Mouse (Mus musculus) CD4-positive helper T cell, adult 2 months (primary cell): ENCODE results near the gene Mturn.

Experiments used
- DNase-seq: peaks from one replicate; pipeline ENCODE4 v3.0.0-alpha.2; 2012; ENCODE audit warnings: low read depth, missing footprints, low spot score

Mturn gene

GRCm38 (mm10) chr6:54680891-54681745, at the start of gene Mturn:
Gene Mturn (plus strand): TSS chr6:54681624.
- DNase-seq, result peak; percentile 98

- no peak for DNase-seq
Observed at GRCm38 (mm10) chr6:54639877-54640276, 41.5 kb upstream of the Mturn start.

DNA sequence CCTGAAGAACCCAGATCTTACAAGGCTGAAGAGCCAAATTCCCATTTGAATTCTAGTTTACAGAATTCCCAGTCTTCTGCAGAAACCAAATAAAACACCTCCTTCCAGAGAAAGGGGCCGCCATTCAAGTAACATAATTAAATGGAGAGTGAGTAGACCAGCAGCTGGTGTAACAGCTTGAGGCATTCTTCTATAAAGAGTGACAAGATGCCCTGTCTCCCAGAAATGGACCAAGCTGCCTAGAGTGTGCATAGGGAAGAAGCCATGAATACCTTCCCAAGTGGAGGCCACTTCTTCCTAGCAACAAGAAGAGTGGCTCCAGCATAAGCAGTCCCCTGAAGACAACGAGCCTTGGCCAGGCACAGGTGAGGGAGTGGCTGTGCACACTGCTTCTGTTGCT, 39.5 kb upstream of the Mturn start:
- no peak for DNase-seq

- DNase-seq, result no peak
Observed at GRCm38 (mm10) chr6:54643181-54643580, 38.2 kb upstream of the Mturn start.

DNA sequence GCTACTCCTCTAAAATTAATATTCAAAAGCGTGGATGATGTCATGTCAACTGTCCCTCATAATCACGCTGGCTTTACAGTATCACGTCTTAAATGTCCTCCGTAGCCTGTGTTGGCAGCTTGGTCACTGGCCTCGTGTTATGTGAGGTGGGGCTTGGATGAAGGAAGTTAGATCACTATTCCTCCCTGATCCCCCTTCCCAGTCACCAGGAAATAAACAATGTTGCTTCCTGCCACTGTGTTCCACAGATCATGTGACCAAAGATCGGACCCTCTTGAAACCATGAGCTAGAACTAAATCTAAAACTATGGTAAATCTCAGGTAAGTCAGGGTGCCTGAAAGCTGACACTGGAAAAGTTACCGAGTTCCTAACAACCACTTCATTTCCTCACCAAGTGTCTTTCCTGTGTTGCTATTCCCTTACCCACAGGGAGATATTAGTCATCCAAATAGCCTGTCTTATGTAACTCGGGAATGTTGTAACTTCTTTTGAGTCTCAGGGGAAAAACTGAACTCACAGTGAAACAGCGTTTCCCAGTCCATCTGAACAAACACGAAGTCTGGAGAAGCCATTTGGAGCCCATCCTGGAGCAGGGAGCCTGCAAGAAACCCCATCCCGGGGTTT, 25.8 kb upstream of the Mturn start:
- DNase-seq, result no peak

- DNase-seq, result no peak
Observed at GRCm38 (mm10) chr6:54657861-54658260, 23.6 kb upstream of the Mturn start.

- no peak for DNase-seq
Observed at GRCm38 (mm10) chr6:54669868-54670267, 11.6 kb upstream of the Mturn start.

DNA sequence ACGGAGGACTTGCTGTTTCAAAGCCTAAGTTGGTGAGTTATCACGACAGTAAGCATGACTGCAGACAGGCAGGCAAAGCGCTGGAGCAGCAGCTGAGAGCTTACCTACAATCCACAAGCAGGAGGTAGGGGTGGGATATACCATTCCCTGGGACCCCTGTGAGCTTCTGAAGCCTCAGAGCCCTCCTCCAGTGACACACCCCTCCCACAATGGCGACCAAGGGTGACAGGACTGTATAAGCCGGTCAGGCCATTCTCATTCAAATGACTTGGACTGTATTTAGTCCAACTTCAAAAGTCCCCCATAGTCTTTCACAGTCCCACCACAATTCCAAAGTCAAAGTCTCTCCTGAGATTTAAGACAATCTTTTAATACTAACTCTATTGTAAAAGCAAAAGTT, 8.5 kb upstream of the Mturn start:
- no peak for DNase-seq

DNA sequence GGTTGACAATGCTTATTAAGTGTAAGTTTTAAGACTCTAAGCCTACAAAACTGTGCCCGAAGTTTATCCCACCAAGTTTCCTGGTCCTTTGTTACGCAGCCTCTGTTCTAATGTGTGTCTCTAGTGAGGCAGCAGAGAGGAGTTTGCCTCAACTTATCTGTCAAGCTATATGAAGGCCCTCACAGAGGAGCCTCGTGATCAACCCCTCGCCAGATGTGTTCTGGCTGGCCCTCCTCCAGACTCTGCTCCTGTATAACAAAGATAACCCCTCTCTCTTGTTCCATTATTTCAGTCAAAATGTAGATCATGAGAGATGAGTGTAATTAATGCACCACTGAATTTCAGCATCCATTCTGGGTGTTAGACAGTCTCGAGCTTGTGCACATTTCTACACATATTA, 1.7 kb upstream of the Mturn start:
- DNase-seq, result no peak

- no peak for DNase-seq
Observed at GRCm38 (mm10) chr6:54681746-54682428, 463 bp downstream of the Mturn start.

DNA sequence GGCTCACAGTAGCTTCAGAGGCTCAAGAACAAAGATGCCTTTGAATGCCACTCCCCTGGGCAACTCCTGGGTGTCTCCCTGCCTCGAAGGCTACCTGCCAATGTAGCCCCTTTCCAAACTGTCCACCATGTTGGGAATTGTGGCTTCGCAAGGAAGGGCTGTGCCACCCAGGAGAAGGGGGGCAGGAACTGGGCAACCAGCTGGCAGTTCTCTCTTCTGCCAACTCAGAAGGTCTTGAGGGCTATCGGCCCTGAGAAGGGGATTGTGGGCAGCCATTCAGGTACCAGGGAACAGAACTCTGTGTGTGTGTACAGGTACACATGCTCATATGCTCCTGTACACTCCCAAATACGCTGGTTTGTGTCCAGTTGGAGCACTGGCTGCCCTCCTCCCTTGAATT, 2.7 kb downstream of the Mturn start:
- no peak for DNase-seq

DNA sequence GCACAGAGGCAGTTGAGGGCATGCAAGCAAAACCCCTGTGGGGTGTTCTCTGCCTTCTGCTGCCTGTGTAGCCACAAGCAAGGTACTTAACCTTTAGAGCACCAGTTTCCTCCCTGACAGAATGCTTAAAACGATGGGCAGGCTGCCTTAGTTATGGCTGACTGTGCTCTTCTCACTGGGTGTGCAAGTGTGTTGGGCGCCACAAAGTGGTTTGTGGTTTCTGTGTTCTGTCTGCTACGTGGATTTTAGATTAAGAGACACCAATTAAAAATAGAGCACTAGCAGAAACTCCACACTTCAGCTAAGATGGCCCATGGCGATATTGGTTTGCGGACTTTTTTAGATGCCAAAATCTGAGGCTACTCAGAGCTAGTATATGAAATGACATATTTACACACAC, 3.7 kb downstream of the Mturn start:
- peak; percentile 67 for DNase-seq

DNA sequence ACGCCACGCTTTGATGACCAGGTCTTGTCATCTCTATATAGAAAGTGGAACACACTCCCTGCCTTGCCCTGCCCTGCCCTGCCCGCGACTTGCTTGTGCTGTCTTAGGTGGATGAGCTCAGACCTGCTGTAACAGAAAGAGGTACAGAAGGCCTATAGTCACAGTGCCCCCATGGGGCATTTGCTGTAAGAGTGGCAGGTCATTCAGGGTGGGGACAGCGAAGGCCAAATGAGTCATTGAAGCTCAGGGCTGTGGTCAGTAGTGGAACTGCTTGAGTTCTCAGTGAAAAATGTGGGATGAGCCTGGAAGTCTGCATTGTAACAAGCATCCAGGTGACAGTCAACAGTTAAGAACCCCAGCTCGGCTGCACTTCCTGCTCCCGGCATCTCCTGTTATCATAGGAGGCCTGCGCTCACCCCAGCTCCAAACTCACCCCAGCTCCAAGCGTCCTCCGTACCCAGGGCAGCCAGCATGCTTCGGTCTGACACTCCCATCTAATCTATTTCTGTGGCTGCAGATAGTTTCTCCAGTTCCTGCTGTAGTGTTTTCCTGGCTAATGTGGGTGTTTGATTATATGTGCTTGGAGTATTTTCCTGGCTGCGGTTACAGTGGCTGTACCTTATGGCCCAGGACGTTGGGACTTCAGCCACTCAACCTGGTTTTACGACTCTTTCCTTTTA, 4.4 kb downstream of the Mturn start:
- DNase-seq, result no peak

DNA sequence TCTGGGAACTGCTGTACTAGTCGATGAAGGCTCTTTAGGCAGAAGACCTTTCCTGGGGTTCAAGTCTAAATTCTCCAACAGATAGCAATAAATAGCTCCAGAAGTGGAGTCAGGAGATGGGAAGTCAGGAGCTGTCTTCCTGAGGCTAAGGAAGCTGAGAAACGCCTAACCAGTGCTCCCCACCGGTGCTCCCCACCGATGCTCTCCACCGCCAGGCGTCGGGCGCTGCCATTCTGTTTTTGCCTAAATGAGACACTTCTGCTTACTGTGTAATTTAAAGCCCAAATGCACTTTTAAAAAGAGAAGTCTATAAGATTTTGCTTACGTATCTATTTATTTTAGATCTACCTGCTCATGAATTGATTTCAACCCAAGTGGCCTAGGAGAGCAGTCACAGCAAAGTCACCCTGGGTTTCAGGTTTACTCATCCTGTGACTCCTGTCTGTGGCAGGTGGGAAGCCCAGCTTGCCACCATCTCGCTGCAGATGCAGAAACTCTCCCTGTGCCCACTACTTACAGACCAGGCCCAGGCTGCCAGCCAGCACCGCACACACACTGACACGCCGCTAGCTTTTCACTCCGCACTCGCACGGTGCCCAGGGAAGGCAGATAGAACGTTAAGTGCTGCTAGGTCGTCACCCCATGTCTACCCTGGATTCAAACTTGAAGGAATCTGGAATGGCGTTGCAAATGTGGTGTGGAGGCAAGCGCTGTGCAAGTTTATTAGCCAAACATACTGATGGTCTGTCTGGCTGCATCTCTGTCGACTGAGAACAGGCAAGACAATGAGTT, 5.7 kb downstream of the Mturn start:
- no peak for DNase-seq

DNA sequence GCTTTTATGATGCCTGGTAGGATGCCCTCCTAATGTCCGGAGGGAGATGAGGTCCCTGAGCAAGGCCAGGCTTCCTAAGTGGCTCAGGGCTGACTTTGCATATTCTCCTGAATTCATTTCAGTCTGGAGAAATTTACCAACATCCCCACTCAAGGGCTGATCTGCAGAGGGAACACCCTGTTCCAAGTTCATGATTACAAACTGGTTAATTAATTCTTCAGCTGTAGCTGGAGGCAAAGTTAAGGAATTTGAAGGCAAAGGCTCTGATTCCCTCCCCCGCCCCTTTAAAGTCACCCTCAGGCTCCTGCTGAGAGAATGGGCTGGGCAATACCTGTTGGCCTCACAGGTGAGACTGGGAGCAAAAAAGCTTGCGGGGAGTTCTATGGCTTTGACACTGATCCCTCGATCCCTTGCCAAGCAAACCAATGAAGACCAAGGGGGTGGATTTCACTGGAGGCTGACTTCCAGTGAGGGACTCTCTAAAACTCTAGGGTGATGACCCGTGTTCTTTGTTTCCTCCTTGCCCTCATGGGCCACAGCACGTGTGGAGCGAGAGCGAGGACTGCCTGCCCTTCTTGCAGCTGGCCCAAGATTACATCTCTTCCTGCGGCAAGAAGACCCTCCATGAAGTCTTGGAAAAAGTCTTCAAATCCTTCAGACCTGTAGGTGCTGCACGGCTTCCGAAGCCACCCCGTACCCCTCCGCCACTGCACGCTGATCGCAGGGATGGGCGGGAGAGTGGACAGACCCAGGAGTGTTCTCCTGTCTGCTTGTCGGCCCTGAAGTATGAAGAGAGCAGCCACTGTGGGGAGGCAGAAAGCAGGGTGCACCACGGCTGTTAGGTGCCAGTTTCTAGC, 7.3 kb downstream of the Mturn start:
- DNase-seq, result no peak

DNA sequence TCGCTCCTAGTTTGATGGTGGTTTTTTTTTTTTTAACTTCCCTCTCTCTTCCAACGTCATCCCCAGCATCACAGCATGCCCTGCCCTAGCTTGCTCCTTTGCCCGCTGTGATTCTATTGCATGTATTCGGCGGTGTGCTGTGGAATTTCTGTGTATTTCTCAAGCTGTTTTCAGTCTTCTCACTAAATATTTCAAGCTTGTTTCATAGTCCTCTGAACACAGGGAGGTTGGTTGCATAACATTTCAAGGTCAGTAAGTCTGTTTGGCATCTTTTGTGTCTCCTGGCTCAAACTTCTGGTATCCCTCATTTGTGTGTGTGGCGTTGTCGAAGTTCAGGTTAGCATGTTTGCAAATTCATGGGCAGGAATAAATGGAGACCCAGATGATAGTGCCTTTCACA, 8.3 kb downstream of the Mturn start:
- DNase-seq, result no peak

DNA sequence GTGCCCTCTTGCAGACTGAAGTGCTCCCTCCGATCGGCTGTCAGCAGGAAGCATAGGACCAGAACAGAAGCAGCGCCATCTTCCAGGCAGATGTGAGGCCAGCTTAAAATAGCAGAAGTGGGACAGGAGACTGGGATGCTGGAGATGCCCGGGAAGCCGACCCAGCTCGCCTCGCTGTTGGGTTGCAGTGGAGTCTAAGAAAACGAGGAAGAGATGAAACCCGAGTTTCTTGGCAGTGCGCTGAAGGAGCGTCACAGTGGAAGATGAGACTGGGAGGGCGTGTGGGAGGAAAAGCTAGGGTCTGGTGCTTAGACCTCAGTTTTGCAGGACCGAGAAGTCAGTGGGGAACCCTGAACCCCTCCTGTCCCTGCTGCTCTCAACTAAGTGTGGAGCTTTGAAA, 9.4 kb downstream of the Mturn start:
- DNase-seq, result no peak

DNA sequence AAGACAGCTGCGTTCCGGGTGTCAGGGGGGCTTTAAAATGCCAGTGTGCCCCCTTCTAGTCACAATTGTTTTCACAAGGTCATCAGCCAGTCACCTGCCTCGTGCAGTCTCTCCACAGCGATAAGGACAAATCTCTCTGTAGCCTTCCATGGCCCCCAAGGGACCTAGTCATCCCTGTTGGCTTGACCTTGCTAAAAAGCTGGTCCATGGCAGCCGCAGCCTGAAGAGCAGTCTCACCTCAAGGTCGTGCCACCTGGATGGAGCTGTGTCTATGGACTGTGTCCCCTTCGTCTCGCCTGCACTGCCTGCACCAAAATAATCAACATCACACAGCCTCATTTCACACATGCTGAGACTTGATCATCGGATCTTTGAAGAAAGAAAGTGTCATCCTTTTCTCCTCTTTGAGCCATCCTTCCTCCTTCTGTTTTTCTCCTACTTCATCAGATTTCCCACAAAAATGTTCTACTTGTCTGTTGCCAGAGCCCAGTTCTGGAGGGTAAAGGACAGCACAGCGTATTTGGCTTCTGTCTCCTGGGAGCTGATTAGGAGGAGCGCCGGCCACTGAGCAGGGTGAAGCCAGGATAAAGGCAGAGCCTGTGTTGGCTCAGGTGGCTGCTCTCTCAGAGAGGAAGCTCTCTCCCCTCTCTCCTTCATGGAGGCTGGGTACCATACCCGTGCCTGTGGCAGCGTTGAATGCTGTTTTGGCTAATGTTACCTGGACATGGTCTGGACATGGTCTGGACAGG, 10.1 kb downstream of the Mturn start:
- no peak for DNase-seq

GRCm38 (mm10) chr6:54692201-54692600, 10.8 kb downstream of the Mturn start:
- DNase-seq, result no peak

DNA sequence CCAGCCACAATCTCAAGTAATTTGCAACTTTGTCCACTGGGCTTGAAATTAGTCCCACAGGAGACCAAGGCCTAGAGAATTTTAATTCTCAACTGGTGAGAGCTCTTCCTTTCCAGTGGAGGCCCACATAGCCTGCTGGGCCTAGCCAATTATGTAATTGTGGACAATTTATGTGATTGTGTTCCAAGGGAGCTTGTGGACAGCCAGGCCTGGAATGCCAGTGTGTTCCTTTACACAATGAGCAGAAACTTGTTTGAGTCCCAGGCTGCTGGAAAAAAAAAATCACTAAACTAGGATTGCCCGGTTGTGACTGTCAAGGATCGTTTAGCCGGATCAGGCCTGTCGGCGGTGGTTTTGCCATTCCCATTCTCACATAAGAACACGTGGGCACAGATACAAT, 11.9 kb downstream of the Mturn start:
- DNase-seq, result no peak
